Comparison of ENCODE assay signal across 8 mouse cellular contexts in the genomic region with DNA sequence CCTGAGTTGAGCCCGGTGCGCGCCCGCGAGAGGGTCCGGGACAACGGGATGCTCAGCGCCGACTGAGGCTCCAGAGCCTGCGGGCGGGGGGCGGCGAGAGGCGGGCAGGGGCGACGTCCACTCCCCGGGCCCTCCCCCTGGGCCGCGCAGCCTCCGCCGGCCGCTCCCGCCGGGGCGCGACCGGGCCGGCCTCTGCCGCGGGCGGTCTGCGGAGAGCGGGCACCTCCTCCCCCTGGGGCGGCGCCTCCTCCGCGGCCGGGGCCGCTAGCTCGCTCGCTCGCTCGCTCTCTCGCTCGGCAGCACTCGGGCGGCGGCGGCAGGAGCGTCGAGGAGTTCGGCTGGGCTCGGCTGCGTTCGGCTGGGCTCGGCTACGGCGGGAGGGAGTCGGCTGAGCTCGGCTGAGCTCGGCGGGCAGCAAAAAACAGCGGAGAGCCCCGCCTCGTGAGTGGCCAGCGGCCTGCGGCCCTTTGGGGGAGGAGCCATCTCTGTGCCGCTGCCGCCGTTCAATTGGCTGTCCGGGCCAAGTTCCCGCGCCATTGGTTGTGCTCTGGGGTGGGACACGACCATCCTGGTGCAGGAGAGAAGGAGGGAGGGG. TPM values are rescaled to one million over a fixed set of nuclear protein-coding genes. Genes with fewer than 3 reads are reported as not detected.
DNase-seq lines count a peak whose midpoint lies in the region; ATAC-seq and TF ChIP-seq lines count a peak whose summit lies in the region.

Enho (minus strand) TSS at position 412 of the 595 bp plus-strand sequence.

- peak within 1 kb of the TSS; percentile 55 for H3K4me3 ChIP-seq in brown adipose tissue, adult 24 weeks (ENCODE audit: insufficient read depth, low read depth, low read length)
- peak within 1 kb of the TSS; percentile 61 for H3K4me3 ChIP-seq in heart, embryonic 12.5 days
- peak within 1 kb of the TSS; percentile 61 for H3K4me3 ChIP-seq in kidney, postnatal 0 days (replicated peaks; ENCODE audit: low read depth, low read length)
- H3K4me3 ChIP-seq in liver, adult 2 months (ENCODE audit: insufficient read depth, low read depth, low read length), result peak within 1 kb of the TSS; percentile 63
- no peak within 1 kb of the TSS for H3K4me3 ChIP-seq in myocyte

- ATAC-seq in erythroid progenitor cell, adult 5-6 weeks (replicated peaks; ENCODE audit: low FRiP score, poor library complexity, severe bottlenecking), result peak; percentile 81
- peak; percentile 89 for ATAC-seq in heart, embryonic 12.5 days (ENCODE audit: insufficient number of reproducible peaks, low FRiP score)
- peak; percentile 90 for ATAC-seq in kidney, postnatal 0 days (replicated peaks; ENCODE audit: low FRiP score, low read depth)

- under 1% methylated on average over 71 of the region's 74 CpGs for WGBS in heart, embryonic 12.5 days
- WGBS in kidney, postnatal 0 days, result 0% methylated on average over 61 of the region's 74 CpGs
- under 1% methylated on average over 51 of the region's 74 CpGs for WGBS in liver, adult 2 months

- H3K4me2 ChIP-seq in heart, embryonic 12.5 days, result peak within 1 kb of the TSS; percentile 88
- peak within 1 kb of the TSS; percentile 88 for H3K4me2 ChIP-seq in kidney, postnatal 0 days (ENCODE audit: low read length)
- H3K4me2 ChIP-seq in myocyte (ENCODE audit: low read depth), result peak within 1 kb of the TSS; percentile 67

- H3K4me1 ChIP-seq in brown adipose tissue, adult 24 weeks (ENCODE audit: control insufficient read depth, insufficient read depth, insufficient read length, low read length), result 0 out of 2 replicates have a peak, but pooled peaks cover 3% of the 10 kb centered on the region
- H3K4me1 ChIP-seq in heart, embryonic 12.5 days (replicated peaks), result peaks cover 17% of the 10 kb centered on the region
- H3K4me1 ChIP-seq in kidney, postnatal 0 days (replicated peaks; ENCODE audit: insufficient read depth, low read length), result peaks cover 12% of the 10 kb centered on the region; the same call in 1 of the 2 replicates
- peaks cover 26% of the 10 kb centered on the region for H3K4me1 ChIP-seq in liver, adult 2 months (ENCODE audit: control insufficient read depth, insufficient read depth, low read length)

- H3K27me3 ChIP-seq in heart, embryonic 12.5 days (replicated peaks), result peaks cover 14% of the 10 kb centered on the region
- no peaks in the 10 kb centered on the region for H3K27me3 ChIP-seq in kidney, postnatal 0 days (ENCODE audit: insufficient read depth, low read length)
- no peaks in the 10 kb centered on the region for H3K27me3 ChIP-seq in liver, adult 2 months (ENCODE audit: control insufficient read depth, insufficient read depth, low read length)
- H3K27me3 ChIP-seq in myocyte (ENCODE audit: control insufficient read depth, insufficient read depth, insufficient read length), result peaks cover 8% of the 10 kb centered on the region

- DNase-seq in CD4-positive, CD25-positive, alpha-beta regulatory T cell, adult 2 months (ENCODE audit: low read depth, low spot score), result peak; percentile 94
- peak; percentile 98 for DNase-seq in kidney, postnatal 0 days (ENCODE audit: low spot score)
- peak; percentile 67 for DNase-seq in liver, adult 2 months (ENCODE audit: extremely low read depth, low read depth, low spot score)
- peak; percentile 90 to 97 for DNase-seq in spleen, postnatal 4 days (ENCODE audit: low spot score in 2 of 2)

- TF ChIP-seq CTCF in kidney, postnatal 0 days (IDR thresholded peaks at IDR 0.05; ENCODE audit: low read depth), result no peak
- no peak for TF ChIP-seq CTCF in liver, adult 2 months (IDR thresholded peaks at IDR 0.05; ENCODE audit: low read depth, low read length)

- peak within 1 kb of the TSS; percentile 82 for H3K9ac ChIP-seq in heart, embryonic 12.5 days
- H3K9ac ChIP-seq in kidney, postnatal 0 days (ENCODE audit: low read depth, low read length), result peak within 1 kb of the TSS; percentile 76
- peak within 1 kb of the TSS; percentile 76 for H3K9ac ChIP-seq in liver, adult 2 months (ENCODE audit: low read depth, low read length)

- H3K79me2 ChIP-seq in liver, adult 2 months (ENCODE audit: control insufficient read depth, insufficient read depth, low read length), result no peaks in the 10 kb centered on the region
- no peaks in the 10 kb centered on the region for H3K79me2 ChIP-seq in myocyte (ENCODE audit: control insufficient read depth, insufficient read depth)

- no peak within 1 kb of the TSS for H3ac ChIP-seq in myocyte (ENCODE audit: control insufficient read depth, insufficient read length)

- H3K9me3 ChIP-seq in heart, embryonic 12.5 days (replicated peaks), result no peaks in the 10 kb centered on the region
- no peaks in the 10 kb centered on the region for H3K9me3 ChIP-seq in kidney, postnatal 0 days (replicated peaks; ENCODE audit: low read length)

- H3K27ac ChIP-seq in brown adipose tissue, adult 24 weeks (replicated peaks; ENCODE audit: low read depth, low read length), result no peak within 1 kb of the TSS
- no peak within 1 kb of the TSS for H3K27ac ChIP-seq in heart, embryonic 12.5 days (ENCODE audit: poor library complexity, severe bottlenecking)
- H3K27ac ChIP-seq in kidney, postnatal 0 days, result peak within 1 kb of the TSS; percentile 71; the same call in 1 of the 2 replicates
- H3K27ac ChIP-seq in liver, adult 2 months (replicated peaks; ENCODE audit: insufficient read depth, low read depth, low read length), result peak within 1 kb of the TSS; percentile 62

- 0 out of 2 replicates have a peak, but pooled peaks have one; percentile 17 for TF ChIP-seq POLR2A in liver, adult 2 months (IDR thresholded peaks at IDR 0.05; ENCODE audit: extremely low read depth, insufficient read depth, low read length)
- no peak for TF ChIP-seq POLR2A in myocyte (IDR thresholded peaks at IDR 0.05; ENCODE audit: insufficient read length, low read depth)

- H3K36me3 ChIP-seq in heart, embryonic 12.5 days, result no peaks in the 10 kb centered on the region
- H3K36me3 ChIP-seq in kidney, postnatal 0 days (ENCODE audit: insufficient read depth, low read length), result no peaks in the 10 kb centered on the region
- H3K36me3 ChIP-seq in liver, adult 2 months (ENCODE audit: control insufficient read depth, insufficient read depth, low read length), result no peaks in the 10 kb centered on the region
- H3K36me3 ChIP-seq in myocyte (ENCODE audit: control insufficient read depth, insufficient read depth), result no peaks in the 10 kb centered on the region

TF ChIP-seq in myocyte, 11 proteins besides CTCF, POLR2A, EP300 and RAD21:
- no peak for TF ChIP-seq MYOD1 (IDR thresholded peaks at IDR 0.05; ENCODE audit: control insufficient read depth in 1 of 3, insufficient read length in 2 of 3, low read depth in 2 of 3)
- TF ChIP-seq MYOG (IDR thresholded peaks at IDR 0.05; ENCODE audit: control insufficient read depth in 1 of 3, insufficient read depth in 1 of 3, insufficient read length in 2 of 3, low read depth in 2 of 3), result peak in 1 of 3 experiments; percentile 38

RNA-seq across cellular contexts. Expression of gene Enho, which starts in this region (rescaled TPM):
- 1.8 TPM in 1 of 2 replicates, not detected in the other for polyA plus RNA-seq in brown adipose tissue, adult 24 weeks (2012; ENCODE audit: insufficient read depth, insufficient read length, missing spikeins)
- not detected in 2 replicates for total RNA-seq in erythroid progenitor cell, adult 5-6 weeks (2015; ENCODE audit: low replicate concordance)
- total RNA-seq in erythroid progenitor cell, adult 5-6 weeks (2017; ENCODE audit: low replicate concordance), result not detected in 2 replicates
- 4.4 and 4.9 TPM in 2 replicates for polyA plus RNA-seq in heart, embryonic 12.5 days (2016; fragmentation: Nextera tagmentation; extraction: Ambion mirVana)
- polyA plus RNA-seq in kidney, postnatal 0 days (2015; fragmentation: Nextera tagmentation; extraction: Ambion mirVana), result 20.2 and 23.9 TPM in 2 replicates
- total RNA-seq in liver, adult 2 months (2014; rRNA removed), result 26.4 and 42.8 TPM in 2 replicates
- polyA plus RNA-seq in liver, adult 2 months (2012; rRNA removed), result 51.1 and 114 TPM in 2 replicates
- polyA plus RNA-seq in myocyte (2012; fragmentation: generic; extraction: Trizol), result 8.2 TPM

Comparison
In these comparisons a context has a peak if more than half of its experiments do, and no peak if none do; other contexts are left out.
1. RNA of gene Enho (total RNA-seq): 26.4 to 42.8 TPM in liver, adult 2 months; not detected in erythroid progenitor cell, adult 5-6 weeks; every median in the first group is over 10 times any median in the second.
2. Peak in ATAC-seq in erythroid progenitor cell, adult 5-6 weeks; RNA of the gene not detected or under 1 TPM.
3. H3K27ac ChIP-seq: peak in kidney, postnatal 0 days (single experiment) and liver, adult 2 months (single experiment); none in brown adipose tissue, adult 24 weeks (single experiment) and heart, embryonic 12.5 days (single experiment).
4. Peak in every context shown above with its lines, with median percentiles within 50 percentile points of each other: DNase-seq, ATAC-seq, H3K4me2 ChIP-seq and H3K9ac ChIP-seq.